Mouse (Mus musculus) forebrain, embryonic 14.5 days (tissue): ENCODE results near the gene 1700017N19Rik. TPM values are rescaled to one million over a fixed set of nuclear protein-coding genes. Genes with fewer than 3 reads are reported as not detected.

Experiments
- ATAC-seq: fragments of 200-750 bp; cut with Nextera tagmentation; 2 replicates; pipeline ENCODE4 v1.8.0; 2017; ENCODE audit warnings: mild to moderate bottlenecking, moderate library complexity
- DNase-seq: peaks from one replicate; pipeline ENCODE4 v3.0.0-alpha.2; 2015; ENCODE audit warnings: low spot score
- H3K27ac ChIP-seq: fragments of 300-500 bp; sonication (generic); 2 replicates; pipeline ENCODE4 v1.5.1; 2014; ENCODE audit warnings: low read depth, mild to moderate bottlenecking, control low read depth, low read length, moderate library complexity
- H3K27me3 ChIP-seq: fragments of 300-500 bp; sonication (generic); replicated peaks from 2 replicates; pipeline ENCODE4 v1.6.1; 2014; ENCODE audit warnings: low read length, control low read depth, mixed read lengths; ENCODE audit not compliant: control insufficient read depth, insufficient read depth
- H3K36me3 ChIP-seq: fragments of 300-500 bp; sonication (generic); 2 replicates; pipeline ENCODE4 v1.6.1; 2014; ENCODE audit warnings: low read length, control low read depth; ENCODE audit not compliant: control insufficient read depth, insufficient read depth
- H3K4me1 ChIP-seq: fragments of 300-500 bp; sonication (generic); 2 replicates; pipeline ENCODE4 v1.6.1; 2014; ENCODE audit warnings: antibody characterized with exemption, low read length, control low read depth; ENCODE audit not compliant: control insufficient read depth, insufficient read depth
- H3K4me2 ChIP-seq: fragments of 300-500 bp; sonication (generic); 2 replicates; pipeline ENCODE4 v1.6.1; 2014; ENCODE audit warnings: mild to moderate bottlenecking, control low read depth, low read length
- H3K4me3 ChIP-seq: fragments of 300-500 bp; sonication (generic); 2 replicates; pipeline ENCODE4 v1.5.1; 2014; ENCODE audit warnings: low read depth, low read length, control low read depth
- H3K9ac ChIP-seq: fragments of 300-500 bp; sonication (generic); 2 replicates; pipeline ENCODE4 v1.6.1; 2014; ENCODE audit warnings: mild to moderate bottlenecking, low read length, control low read depth, moderate library complexity
- H3K9me3 ChIP-seq: fragments of 300-500 bp; sonication (generic); replicated peaks from 2 replicates; pipeline ENCODE4 v1.6.1; 2016; ENCODE audit warnings: low read length, control low read depth, mixed read lengths; ENCODE audit not compliant: control insufficient read depth
- WGBS: fragments of 180-500 bp; shearing (Covaris S2); extraction: QIAGEN DNeasy Blood & Tissue Kit; methylation state at CpG from one replicate; pipeline ENCODE4 v1.1.7; 2014; 5-methylcytosine and 5-hydroxymethylcytosine counted together
- polyA plus RNA-seq: library from polyadenylated mRNA; unstranded; fragments of >200 nt; fragmentation: Nextera tagmentation; extraction: Ambion mirVana; gene quantifications from 2 replicates; pipeline ENCODE4 v1.2.1, GENCODE M21; 2014

The 1700017N19Rik gene
- polyA plus RNA-seq, 1 experiment from 2014 or later, result not detected

GRCm38 (mm10) chr10:100588524-100588923 lies 1.8 kb upstream of the 1700017N19Rik start:
- Histone ChIP-seq H3K4me1 (peaks cover 5% of the 10 kb centered on the region; the same call in 1 of the 2 replicates), H3K9me3 (no peaks in the 10 kb centered on the region), H3K36me3 (peaks cover 4% of the 10 kb centered on the region; the same call in 1 of the 2 replicates), H3K27me3 (no peaks in the 10 kb centered on the region), H3K9ac (peak overlapping the region; percentile 84), H3K4me2 (peak overlapping the region; percentile 69), H3K27ac (no peak overlapping the region), H3K4me3 (peak overlapping the region; percentile 65)
- DNase-seq, result no peak
- WGBS, result 43% methylated on average over 7 of the region's 7 CpGs
- ATAC-seq, result no peak

GRCm38 (mm10) chr10:100588932-100589388 lies 1.3 kb upstream of the 1700017N19Rik start:
- ATAC-seq (peak; percentile 100), DNase-seq (peak; percentile 96)
- Histone ChIP-seq H3K36me3 (peaks cover 4% of the 10 kb centered on the region; the same call in 1 of the 2 replicates), H3K4me1 (peaks cover 5% of the 10 kb centered on the region; the same call in 1 of the 2 replicates), H3K27me3 (no peaks in the 10 kb centered on the region), H3K9ac (peak overlapping the region; percentile 84), H3K4me2 (peak overlapping the region; percentile 69), H3K4me3 (peak overlapping the region; percentile 65), H3K27ac (peak overlapping the region; percentile 73; the same call in 1 of the 2 replicates), H3K9me3 (no peaks in the 10 kb centered on the region)
- 0% methylated on average over 31 of the region's 31 CpGs for WGBS

- ATAC-seq, result no peak
- 88% methylated on average over 3 of the region's 3 CpGs for WGBS
- DNase-seq, result no peak
Observed at GRCm38 (mm10) chr10:100598339-100598738, 8.1 kb downstream of the 1700017N19Rik start.

GRCm38 (mm10) chr10:100603511-100603910 lies 13.2 kb downstream of the 1700017N19Rik start:
- ATAC-seq (no peak), DNase-seq (no peak)
- no peak overlapping the region for H3K27ac ChIP-seq
- no peak overlapping the region for H3K4me2 ChIP-seq
- H3K36me3 ChIP-seq, result no peaks in the 10 kb centered on the region
- H3K9ac ChIP-seq, result no peak overlapping the region
- no peaks in the 10 kb centered on the region for H3K9me3 ChIP-seq
- no peak overlapping the region for H3K4me3 ChIP-seq
- 90% methylated on average over 9 of the region's 9 CpGs for WGBS
- no peaks in the 10 kb centered on the region for H3K27me3 ChIP-seq
- no peaks in the 10 kb centered on the region for H3K4me1 ChIP-seq

More at GRCm38 (mm10) chr10:100598339-100598738, 8.1 kb downstream of the 1700017N19Rik start:
- H3K27me3 ChIP-seq, result no peaks in the 10 kb centered on the region
- H3K4me2 ChIP-seq, result no peak overlapping the region
- no peaks in the 10 kb centered on the region for H3K4me1 ChIP-seq
- no peak overlapping the region for H3K27ac ChIP-seq
- no peak overlapping the region for H3K4me3 ChIP-seq
- H3K9ac ChIP-seq, result no peak overlapping the region
- H3K36me3 ChIP-seq, result no peaks in the 10 kb centered on the region
- no peaks in the 10 kb centered on the region for H3K9me3 ChIP-seq

GRCm38 (mm10) chr10:100604254-100604653 lies 14.0 kb downstream of the 1700017N19Rik start:
- ATAC-seq (peak; percentile 62), DNase-seq (peak; percentile 41)
- no peaks in the 10 kb centered on the region for H3K9me3 ChIP-seq
- no peak overlapping the region for H3K4me3 ChIP-seq
- no peaks in the 10 kb centered on the region for H3K36me3 ChIP-seq
- H3K4me1 ChIP-seq, result no peaks in the 10 kb centered on the region
- H3K9ac ChIP-seq, result no peak overlapping the region
- H3K27ac ChIP-seq, result no peak overlapping the region
- no peaks in the 10 kb centered on the region for H3K27me3 ChIP-seq
- WGBS, result 71% methylated on average over 2 of the region's 2 CpGs
- no peak overlapping the region for H3K4me2 ChIP-seq

GRCm38 (mm10) chr10:100617233-100617903 lies 27.1 kb downstream of the 1700017N19Rik start:
- 69% methylated on average over 6 of the region's 6 CpGs for WGBS
- no peak overlapping the region for H3K9ac ChIP-seq
- no peak overlapping the region for H3K4me2 ChIP-seq
- peak; percentile 73 for DNase-seq
- H3K9me3 ChIP-seq, result no peaks in the 10 kb centered on the region
- H3K27ac ChIP-seq, result no peak overlapping the region
- no peaks in the 10 kb centered on the region for H3K27me3 ChIP-seq
- ATAC-seq, result peak; percentile 89; the same call in 1 of the 2 replicates
- H3K36me3 ChIP-seq, result no peaks in the 10 kb centered on the region
- no peak overlapping the region for H3K4me3 ChIP-seq
- H3K4me1 ChIP-seq, result no peaks in the 10 kb centered on the region

GRCm38 (mm10) chr10:100619474-100619873 lies 29.2 kb downstream of the 1700017N19Rik start:
- Histone ChIP-seq H3K4me2 (no peak overlapping the region), H3K9ac (no peak overlapping the region), H3K9me3 (no peaks in the 10 kb centered on the region), H3K4me1 (no peaks in the 10 kb centered on the region), H3K27ac (no peak overlapping the region), H3K4me3 (no peak overlapping the region), H3K27me3 (no peaks in the 10 kb centered on the region), H3K36me3 (no peaks in the 10 kb centered on the region)
- DNase-seq (no peak), ATAC-seq (no peak)
- WGBS, result 87% methylated on average over 7 of the region's 7 CpGs

- Histone ChIP-seq H3K36me3 (no peaks in the 10 kb centered on the region), H3K4me2 (no peak overlapping the region), H3K4me1 (no peaks in the 10 kb centered on the region), H3K9ac (no peak overlapping the region), H3K9me3 (no peaks in the 10 kb centered on the region), H3K4me3 (no peak overlapping the region), H3K27me3 (no peaks in the 10 kb centered on the region), H3K27ac (no peak overlapping the region)
- DNase-seq (no peak), ATAC-seq (no peak)
- 95% methylated on average over 12 of the region's 12 CpGs for WGBS
Observed at GRCm38 (mm10) chr10:100620040-100620439, 29.8 kb downstream of the 1700017N19Rik start.

- H3K36me3 ChIP-seq, result no peaks in the 10 kb centered on the region
- H3K9ac ChIP-seq, result no peak overlapping the region
- ATAC-seq, result no peak
- no peak overlapping the region for H3K4me2 ChIP-seq
- H3K27me3 ChIP-seq, result no peaks in the 10 kb centered on the region
- no peak overlapping the region for H3K27ac ChIP-seq
- WGBS, result 91% methylated on average over 3 of the region's 3 CpGs
- DNase-seq, result no peak
- H3K4me3 ChIP-seq, result no peak overlapping the region
- H3K9me3 ChIP-seq, result no peaks in the 10 kb centered on the region
- H3K4me1 ChIP-seq, result no peaks in the 10 kb centered on the region
Observed at GRCm38 (mm10) chr10:100622494-100622893, 32.2 kb downstream of the 1700017N19Rik start.
